Mouse (Mus musculus) ES-E14 (cell line): ENCODE results near the gene Taok3.

ENCODE experiments used
- HCFC1 ChIP-seq: IDR thresholded peaks from 2 replicates; pipeline ENCODE4 v1.6.1; 2012; ENCODE audit warnings: low read length, inconsistent platforms, borderline replicate concordance; ENCODE audit not compliant: insufficient read depth
- ZC3H11A ChIP-seq: IDR thresholded peaks from 2 replicates; pipeline ENCODE4 v1.6.1; 2012; ENCODE audit warnings: low read depth, mild to moderate bottlenecking, inconsistent platforms, low read length, borderline replicate concordance
- ZNF384 ChIP-seq: IDR thresholded peaks from 2 replicates; pipeline ENCODE4 v1.6.1; 2012; ENCODE audit warnings: low read depth, low read length, inconsistent platforms

DNA sequence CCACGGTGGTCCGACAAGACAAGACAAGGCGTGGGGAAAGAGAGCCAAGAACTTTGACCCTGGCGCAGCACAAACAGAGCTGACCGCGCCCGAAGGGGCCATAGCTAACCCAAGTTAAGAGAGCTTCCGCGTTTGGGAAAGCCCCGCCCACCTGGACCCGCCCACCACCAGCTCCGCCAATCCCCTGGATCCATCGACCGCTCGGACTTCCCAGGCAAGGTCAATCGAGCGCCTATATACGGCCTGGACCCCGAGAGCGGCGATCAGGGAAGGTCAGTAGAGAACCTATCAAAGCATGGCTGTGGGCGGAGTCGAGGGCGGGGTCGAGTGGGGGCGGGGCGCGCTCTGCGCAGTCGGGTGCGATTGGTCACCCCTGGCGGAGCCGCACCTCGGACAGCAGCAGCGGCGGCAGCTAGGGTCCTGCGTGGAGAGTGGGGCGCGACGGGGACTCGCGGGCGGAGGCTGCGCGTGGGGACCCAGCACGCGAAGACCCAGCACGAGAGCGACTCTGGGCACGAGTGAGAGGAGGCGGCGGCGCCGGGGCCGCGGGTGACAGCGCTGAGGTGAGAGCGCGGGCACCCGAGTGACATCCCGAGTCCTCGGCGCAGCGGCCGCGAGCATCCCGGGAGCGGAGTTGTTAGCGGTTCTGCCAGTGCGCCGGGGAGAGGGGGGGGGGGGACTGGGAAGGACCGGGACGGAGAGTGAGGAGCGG is at the start of gene Taok3:
- TF ChIP-seq ZC3H11A, result no peak
- TF ChIP-seq ZNF384, result peak; percentile 54; the same call in 1 of the 2 replicates
- peak; percentile 84 for TF ChIP-seq HCFC1
